17 mouse cellular contexts compared by ENCODE assay signal in the genomic region with DNA sequence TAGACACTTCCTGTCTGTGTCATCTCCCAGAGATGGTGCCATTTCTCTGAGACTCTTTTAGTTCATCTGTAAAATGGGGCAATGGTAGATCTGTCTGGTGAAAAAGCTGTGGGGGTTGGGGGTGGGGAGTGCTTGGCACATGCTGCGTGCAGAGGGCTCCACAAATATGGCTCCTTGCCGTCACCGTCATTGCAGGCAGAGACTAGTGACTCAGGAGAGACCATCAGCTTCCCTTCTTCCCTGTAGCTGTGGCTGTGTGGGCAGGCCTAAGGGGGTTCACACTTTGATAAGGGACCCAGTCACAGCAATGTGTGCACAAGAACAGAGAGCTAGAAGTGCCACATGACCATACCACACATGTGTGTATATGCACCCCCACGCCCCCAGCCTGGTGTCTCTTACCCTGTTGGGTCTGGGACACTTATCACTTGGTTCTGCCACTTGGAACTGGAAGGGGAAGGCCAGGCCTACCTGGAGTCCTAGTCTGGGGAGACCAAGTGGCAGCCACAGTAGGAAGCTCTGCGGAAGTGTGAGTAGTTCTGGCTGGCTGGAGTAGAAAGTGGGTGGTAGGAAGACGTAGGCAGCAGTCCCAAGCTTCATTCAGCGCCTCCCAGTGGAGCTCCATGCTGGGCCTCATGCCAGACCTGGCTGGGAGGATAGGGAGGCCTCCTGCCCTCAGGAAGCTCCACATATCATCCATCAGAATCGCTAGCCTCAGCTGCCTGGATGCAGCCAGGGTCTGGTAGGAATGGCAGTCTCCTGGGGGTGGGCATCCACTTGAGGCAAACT.
DNase-seq lines count a peak whose midpoint lies in the region; ATAC-seq and TF ChIP-seq lines count a peak whose summit lies in the region.
"Had no signal": no experiment of that assay in that cellular context is flagged by ENCODE, and none has a peak within 500 bp of the region (broad histone marks: within the 10 kb centered on the region; RNA-seq: fewer than 3 reads in every experiment).

No protein-coding gene starts in this region.

- intact Hi-C loops in left cerebral cortex, adult 2 months (cut with DNase I): no loop called here

- no peak; the same call in none of the 2 replicates for TF ChIP-seq CTCF in left cerebral cortex, adult 2 months (IDR thresholded peaks at IDR 0.05)

- no peak overlapping the region for H3K9ac ChIP-seq in forebrain, embryonic 15.5 days (replicated peaks)
- no peak overlapping the region for H3K9ac ChIP-seq in forebrain, embryonic 11.5 days (ENCODE audit: low read length)
- H3K9ac ChIP-seq: hindbrain, embryonic 13.5 days; intestine, embryonic 15.5 days; lung, embryonic 14.5 days; midbrain, embryonic 12.5 days had no signal

- 67% methylated on average over 8 of the region's 8 CpGs for WGBS in forebrain, embryonic 15.5 days
- WGBS in forebrain, embryonic 11.5 days: 84% methylated on average over 8 of the region's 8 CpGs

- no peak overlapping the region for H3K4me2 ChIP-seq in forebrain, embryonic 15.5 days (replicated peaks)
- H3K4me2 ChIP-seq in forebrain, embryonic 11.5 days (ENCODE audit: low read depth, low read length, severe bottlenecking): no peak overlapping the region
- H3K4me2 ChIP-seq: hindbrain, embryonic 13.5 days; intestine, embryonic 15.5 days; liver, embryonic 11.5 days; lung, embryonic 14.5 days; midbrain, embryonic 12.5 days had no signal

- peak overlapping the region; percentile 79 for H3K27ac ChIP-seq in forebrain, embryonic 15.5 days (replicated peaks)
- H3K27ac ChIP-seq in forebrain, embryonic 11.5 days (ENCODE audit: low read depth, low read length): no peak overlapping the region
- H3K27ac ChIP-seq in left cerebral cortex, adult 2 months: peak overlapping the region; percentile 83
- H3K27ac ChIP-seq: hindbrain, embryonic 13.5 days; intestine, embryonic 15.5 days; macrophage; midbrain, embryonic 12.5 days had no signal

- no peaks in the 10 kb centered on the region for H3K27me3 ChIP-seq in forebrain, embryonic 15.5 days
- H3K27me3 ChIP-seq in forebrain, embryonic 11.5 days (ENCODE audit: control insufficient read depth, insufficient read depth, low read length): no peaks in the 10 kb centered on the region
- H3K27me3 ChIP-seq: hindbrain, embryonic 13.5 days; intestine, embryonic 15.5 days; midbrain, embryonic 12.5 days had no signal

- no peaks in the 10 kb centered on the region for H3K9me3 ChIP-seq in forebrain, embryonic 15.5 days
- H3K9me3 ChIP-seq in forebrain, embryonic 11.5 days (ENCODE audit: control insufficient read depth, low read length): no peaks in the 10 kb centered on the region
- H3K9me3 ChIP-seq: hindbrain, embryonic 13.5 days; intestine, embryonic 15.5 days; midbrain, embryonic 12.5 days had no signal

- ATAC-seq in forebrain, embryonic 15.5 days (replicated peaks): peak; percentile 17
- no peak for ATAC-seq in forebrain, embryonic 11.5 days (replicated peaks; ENCODE audit: low FRiP score)
- ATAC-seq: intestine, embryonic 15.5 days had no signal

- no peak overlapping the region for H3K4me3 ChIP-seq in forebrain, embryonic 15.5 days
- H3K4me3 ChIP-seq in forebrain, embryonic 11.5 days (ENCODE audit: low read depth, low read length): no peak overlapping the region
- H3K4me3 ChIP-seq in left cerebral cortex, adult 2 months: no peak overlapping the region
- H3K4me3 ChIP-seq: hindbrain, embryonic 13.5 days; intestine, embryonic 15.5 days; midbrain, embryonic 12.5 days had no signal

- no peaks in the 10 kb centered on the region for H3K36me3 ChIP-seq in forebrain, embryonic 15.5 days
- H3K36me3 ChIP-seq in forebrain, embryonic 11.5 days (ENCODE audit: control insufficient read depth, insufficient read depth, low read length): no peaks in the 10 kb centered on the region
- H3K36me3 ChIP-seq: hindbrain, embryonic 13.5 days; intestine, embryonic 15.5 days; midbrain, embryonic 12.5 days had no signal

- peaks cover 20% of the 10 kb centered on the region for H3K4me1 ChIP-seq in forebrain, embryonic 15.5 days
- H3K4me1 ChIP-seq in forebrain, embryonic 11.5 days (replicated peaks; ENCODE audit: control insufficient read depth, insufficient read depth, low read length): no peaks in the 10 kb centered on the region
- H3K4me1 ChIP-seq: intestine, embryonic 15.5 days; midbrain, embryonic 12.5 days had no signal

- DNase-seq in forebrain, embryonic 11.5 days (ENCODE audit: low spot score): no peak
- peak; percentile 41 to 56 for DNase-seq in left cerebral cortex, adult 2 months (ENCODE audit: extremely low spot score in 1 of 2, low spot score in 2 of 2)
- DNase-seq in left cerebral cortex, adult 11 months (ENCODE audit: low spot score): no peak
- peak; percentile 78 for DNase-seq in brain, adult 2 months (ENCODE audit: low read depth, low spot score)
- DNase-seq in right cerebral cortex, postnatal 36 days (ENCODE audit: low spot score in 2 of 2): peak; percentile 38 to 51
- no peak for DNase-seq in spleen, adult 18-20 months
- DNase-seq: cerebellum, adult 8-10 months; embryo, embryonic 11 days; lung, embryonic 14.5 days; retina, postnatal 1 day; thymus, postnatal 4 days had no signal

Comparison
In these comparisons a context has a peak if more than half of its experiments do, and no peak if none do; other contexts are left out.
1. DNase-seq: peak in left cerebral cortex, adult 2 months (2 of 2), brain, adult 2 months (single experiment) and right cerebral cortex, postnatal 36 days (2 of 2); none in forebrain, embryonic 11.5 days (single experiment), left cerebral cortex, adult 11 months (single experiment) and spleen, adult 18-20 months (0 of 2).